Mouse (Mus musculus) heart, postnatal 0 days (tissue): Measurements from ENCODE around the gene Vamp3. TPM values are rescaled to one million over a fixed set of nuclear protein-coding genes. Genes with fewer than 3 reads are reported as not detected.

Source experiments
- ATAC-seq: fragments of 200-750 bp; cut with Nextera tagmentation; 2 replicates; pipeline ENCODE4 v1.8.0; 2017; ENCODE audit warnings: low read depth, moderate number of reproducible peaks, moderate library complexity; ENCODE audit not compliant: insufficient read depth
- DNase-seq: peaks from one replicate; pipeline ENCODE4 v3.0.0-alpha.2; 2016; ENCODE audit warnings: low spot score
- H3K27ac ChIP-seq: fragments of 300-500 bp; sonication (generic); 2 replicates; pipeline ENCODE4 v1.5.1; 2014; ENCODE audit warnings: low read depth, mild to moderate bottlenecking
- H3K27me3 ChIP-seq: fragments of 300-500 bp; sonication (generic); 2 replicates; pipeline ENCODE4 v1.6.1; 2014; ENCODE audit warnings: low read length, mixed read lengths; ENCODE audit not compliant: control insufficient read depth, insufficient read depth
- H3K36me3 ChIP-seq: fragments of 300-500 bp; sonication (generic); replicated peaks from 2 replicates; pipeline ENCODE4 v1.6.1; 2014; ENCODE audit warnings: low read length, mixed read lengths; ENCODE audit not compliant: control insufficient read depth, insufficient read depth
- H3K4me1 ChIP-seq: fragments of 300-500 bp; sonication (generic); 2 replicates; pipeline ENCODE4 v1.6.1; 2014; ENCODE audit warnings: antibody characterized with exemption; ENCODE audit not compliant: control insufficient read depth, insufficient read depth
- H3K4me2 ChIP-seq: fragments of 300-500 bp; sonication (generic); 2 replicates; pipeline ENCODE4 v1.6.1; 2014; ENCODE audit warnings: low read depth, mild to moderate bottlenecking, low read length, moderate library complexity
- H3K4me3 ChIP-seq: fragments of 300-500 bp; sonication (generic); 2 replicates; pipeline ENCODE4 v1.5.1; 2014; ENCODE audit warnings: low read depth, low read length
- H3K9ac ChIP-seq: fragments of 300-500 bp; sonication (generic); replicated peaks from 2 replicates; pipeline ENCODE4 v1.6.1; 2014; ENCODE audit warnings: low read depth, low read length, mixed read lengths
- H3K9me3 ChIP-seq: fragments of 300-500 bp; sonication (generic); replicated peaks from 2 replicates; pipeline ENCODE4 v1.6.1; 2016; ENCODE audit warnings: low read length; ENCODE audit not compliant: control insufficient read depth
- CTCF ChIP-seq: IDR thresholded peaks from 2 replicates; pipeline ENCODE4 v1.5.1; 2016; ENCODE audit warnings: antibody characterized with exemption, control low read depth, low read depth
- EP300 ChIP-seq: IDR thresholded peaks from 2 replicates; pipeline ENCODE4 v1.6.1; 2016; ENCODE audit warnings: antibody characterized with exemption, low read depth
- WGBS: fragments of 180-500 bp; shearing (Covaris S2); extraction: QIAGEN DNeasy Blood & Tissue Kit; methylation state at CpG from one replicate; pipeline ENCODE4 v1.1.7; 2014; 5-methylcytosine and 5-hydroxymethylcytosine counted together
- polyA plus RNA-seq: library from polyadenylated mRNA; unstranded; fragments of >200 nt; fragmentation: Nextera tagmentation; extraction: Ambion mirVana; gene quantifications from 2 replicates; pipeline ENCODE4 v1.2.1, GENCODE M21; 2015
- total RNA-seq: library from RNA; depleted of rRNA; stranded (reverse); fragments of >200 nt; gene quantifications from 2 replicates; pipeline ENCODE4 v1.2.3, GENCODE M21; 2014; ENCODE audit warnings: low replicate concordance

Gene Vamp3
- total and polyA plus RNA-seq, 2 experiments from 2014 or later: 75.8 to 82.3 TPM

DNA sequence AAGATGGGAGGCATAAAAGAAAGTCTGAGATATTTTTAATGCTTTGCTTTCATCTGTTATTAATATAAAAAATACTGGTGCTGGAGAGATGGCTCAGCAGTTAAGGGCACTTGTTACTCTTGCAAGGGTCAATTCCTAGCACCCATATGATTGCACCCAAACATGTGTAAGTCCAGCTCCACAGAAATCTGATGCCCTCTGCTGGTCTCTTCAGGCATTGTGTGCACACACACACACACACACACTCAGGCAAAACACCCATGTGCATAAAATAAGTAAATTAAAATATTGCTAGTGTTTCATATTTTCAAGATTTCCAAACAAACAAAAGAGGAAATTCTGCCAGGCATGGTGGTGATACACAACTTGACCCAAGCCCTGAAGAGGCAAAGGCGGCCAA is 29.6 kb upstream of the Vamp3 start:
- Histone ChIP-seq H3K27ac (no peak overlapping the region), H3K36me3 (peaks cover 28% of the 10 kb centered on the region; the same call in 1 of the 2 replicates), H3K27me3 (no peaks in the 10 kb centered on the region), H3K9ac (no peak overlapping the region), H3K4me1 (peaks cover 29% of the 10 kb centered on the region), H3K4me2 (no peak overlapping the region), H3K9me3 (no peaks in the 10 kb centered on the region), H3K4me3 (no peak overlapping the region)
- ATAC-seq: no peak
- TF ChIP-seq EP300 (no peak), CTCF (peak; percentile 24; the same call in 1 of the 2 replicates)
- DNase-seq: no peak
- WGBS: 93% methylated on average over 1 of the region's 1 CpGs

DNA sequence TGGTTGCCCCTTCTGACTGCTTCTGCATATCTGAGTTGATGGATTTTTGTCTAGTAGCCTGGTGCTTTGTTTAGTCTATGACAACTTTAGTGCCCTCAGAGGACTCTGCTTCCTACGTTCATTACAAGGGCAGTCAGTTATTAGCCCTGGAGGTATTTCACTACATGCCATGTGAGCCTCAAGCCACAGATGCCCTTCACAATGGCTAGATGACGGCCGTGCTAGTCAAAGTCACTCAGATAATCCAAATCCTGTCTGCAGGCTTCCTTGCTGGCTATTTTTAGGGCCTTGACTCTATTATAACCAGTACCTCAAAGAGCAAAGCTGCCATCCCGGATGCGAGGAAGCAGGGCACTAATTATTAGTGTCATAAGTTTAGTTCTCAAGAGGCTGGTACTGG is 25.3 kb upstream of the Vamp3 start:
- H3K27ac ChIP-seq: peak overlapping the region; percentile 87
- H3K4me1 ChIP-seq: 0 out of 2 replicates have a peak, but pooled peaks cover 7% of the 10 kb centered on the region
- H3K9ac ChIP-seq: no peak overlapping the region
- H3K9me3 ChIP-seq: no peaks in the 10 kb centered on the region
- DNase-seq (peak; percentile 87), ATAC-seq (peak; percentile 93)
- 37% methylated on average over 5 of the region's 5 CpGs for WGBS
- no peaks in the 10 kb centered on the region for H3K27me3 ChIP-seq
- peaks cover 34% of the 10 kb centered on the region for H3K36me3 ChIP-seq
- no peak overlapping the region for H3K4me3 ChIP-seq
- TF ChIP-seq EP300 (peak; percentile 49; the same call in 1 of the 2 replicates), CTCF (no peak)
- no peak overlapping the region for H3K4me2 ChIP-seq

DNA sequence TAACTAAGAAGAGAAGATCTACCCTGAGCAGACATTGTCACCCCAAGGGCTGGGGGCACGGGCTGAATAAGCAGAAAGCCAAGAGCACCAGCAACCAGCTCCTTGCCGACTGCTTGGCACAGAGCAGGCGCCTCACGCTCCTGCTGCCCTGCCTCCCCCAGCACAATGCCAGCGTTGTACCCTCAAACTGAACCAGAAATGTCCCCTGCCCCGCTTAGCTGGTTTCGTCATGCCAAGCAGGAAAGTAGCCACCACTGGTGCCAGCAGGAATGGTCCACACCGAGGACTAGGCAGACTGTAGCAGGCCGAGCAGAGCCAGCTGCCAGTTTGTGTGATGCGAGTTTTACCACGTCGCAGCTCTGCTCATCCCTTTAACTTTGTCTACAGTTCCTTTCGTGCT is 24.2 kb upstream of the Vamp3 start:
- DNase-seq: no peak
- H3K4me3 ChIP-seq: no peak overlapping the region
- H3K9ac ChIP-seq: 0 out of 2 replicates have a peak overlapping the region, but pooled peaks have one; percentile 5
- H3K9me3 ChIP-seq: no peaks in the 10 kb centered on the region
- H3K27ac ChIP-seq: peak overlapping the region; percentile 87
- H3K27me3 ChIP-seq: no peaks in the 10 kb centered on the region
- WGBS: 85% methylated on average over 13 of the region's 13 CpGs
- no peak overlapping the region for H3K4me2 ChIP-seq
- no peak for ATAC-seq
- H3K4me1 ChIP-seq: 0 out of 2 replicates have a peak, but pooled peaks cover 7% of the 10 kb centered on the region
- peaks cover 37% of the 10 kb centered on the region for H3K36me3 ChIP-seq
- TF ChIP-seq CTCF (no peak), EP300 (no peak)

DNA sequence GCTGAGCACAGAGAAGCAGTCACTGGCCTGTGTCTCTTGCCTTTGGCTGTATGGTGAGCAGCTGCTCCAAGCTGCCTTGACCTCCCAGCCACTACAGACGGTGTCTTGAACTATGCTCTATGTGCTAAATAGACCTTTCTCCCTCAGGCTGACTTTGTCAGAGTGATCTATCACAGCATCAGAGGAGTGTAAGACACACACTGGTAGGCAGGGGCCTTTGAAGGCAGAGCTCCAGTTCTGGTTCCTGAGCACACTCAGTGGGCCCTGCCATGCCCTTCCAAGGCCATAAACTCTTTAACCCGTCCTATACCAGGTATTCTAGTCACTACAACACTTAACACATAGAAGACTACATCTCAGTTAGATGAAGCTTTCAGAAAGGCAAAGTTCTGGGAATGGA is 23.6 kb upstream of the Vamp3 start:
- ATAC-seq: no peak

DNA sequence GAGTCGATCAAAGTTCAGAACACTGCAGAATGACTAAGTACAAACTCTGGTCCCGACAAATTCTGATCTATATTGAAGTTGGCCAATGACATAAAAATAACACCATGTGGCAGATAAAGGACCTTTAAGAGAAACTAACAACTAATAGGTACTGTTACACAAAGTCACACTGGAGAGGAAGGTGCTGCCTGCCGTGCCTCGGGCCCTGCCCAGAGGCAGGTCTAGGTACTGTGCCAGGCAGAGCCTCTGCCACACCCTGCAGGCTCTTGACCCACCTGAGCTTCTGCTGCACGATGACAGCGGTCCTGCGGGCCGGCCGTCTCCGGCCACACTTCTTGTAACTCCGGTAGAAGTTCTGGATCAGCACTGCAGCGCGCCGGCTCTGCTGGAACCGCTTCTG is 17.1 kb upstream of the Vamp3 start:
- Histone ChIP-seq H3K27ac (no peak overlapping the region), H3K4me1 (no peaks in the 10 kb centered on the region), H3K36me3 (peaks cover 54% of the 10 kb centered on the region), H3K4me3 (no peak overlapping the region), H3K27me3 (no peaks in the 10 kb centered on the region), H3K9ac (no peak overlapping the region), H3K4me2 (no peak overlapping the region), H3K9me3 (no peaks in the 10 kb centered on the region)
- DNase-seq (no peak), ATAC-seq (no peak)
- WGBS: 78% methylated on average over 15 of the region's 15 CpGs
- TF ChIP-seq CTCF (no peak), EP300 (no peak)

More for the DNA sequence above, 23.6 kb upstream of the Vamp3 start:
- no peaks in the 10 kb centered on the region for H3K27me3 ChIP-seq
- no peak overlapping the region for H3K9ac ChIP-seq
- 78% methylated on average over 2 of the region's 2 CpGs for WGBS
- TF ChIP-seq EP300 (no peak), CTCF (no peak)
- H3K4me3 ChIP-seq: no peak overlapping the region
- peaks cover 41% of the 10 kb centered on the region for H3K36me3 ChIP-seq
- 0 out of 2 replicates have a peak, but pooled peaks cover 7% of the 10 kb centered on the region for H3K4me1 ChIP-seq
- H3K4me2 ChIP-seq: no peak overlapping the region
- no peak overlapping the region for H3K27ac ChIP-seq
- DNase-seq: no peak
- H3K9me3 ChIP-seq: no peaks in the 10 kb centered on the region
